Mouse (Mus musculus): Measurements from ENCODE around the gene Alyref2. TPM values are rescaled to one million over a fixed set of nuclear protein-coding genes. Genes with fewer than 3 reads are reported as not detected.

Gene Alyref2
- polyA plus RNA-seq (2015; fragmentation: Nextera tagmentation; extraction: Ambion mirVana) = 14.7 and 14.9 TPM in 2 replicates

- H3K4me1 ChIP-seq = peaks cover 7% of the 10 kb centered on the region; the same call in 1 of the 2 replicates
- H3K4me3 ChIP-seq = peak within 1 kb of the TSS; percentile 57
- under 1% methylated on average over 19 of the region's 19 CpGs for WGBS
- H3K4me2 ChIP-seq = peak within 1 kb of the TSS; percentile 65
- no peaks in the 10 kb centered on the region for H3K36me3 ChIP-seq
- peak within 1 kb of the TSS; percentile 78 for H3K9ac ChIP-seq
- no peaks in the 10 kb centered on the region for H3K9me3 ChIP-seq
- H3K27me3 ChIP-seq = no peaks in the 10 kb centered on the region
- ATAC-seq (ENCODE audit: insufficient number of reproducible peaks, insufficient read depth, low FRiP score, low TSS enrichment, low read depth) = peak; percentile 81
- peak within 1 kb of the TSS; percentile 97 for H3K27ac ChIP-seq
These were observed at the start of gene Alyref2 for GRCm38 (mm10) chr1:171503250-171503591. Alyref2 (plus strand) TSS chr1:171503478.

GRCm38 (mm10) chr1:171454926-171455325 is 48.4 kb upstream of the Alyref2 start:
- Histone ChIP-seq H3K4me1 (peaks cover 5% of the 10 kb centered on the region), H3K9me3 (no peaks in the 10 kb centered on the region), H3K4me2 (no peak overlapping the region), H3K4me3 (no peak overlapping the region), H3K36me3 (no peaks in the 10 kb centered on the region), H3K27ac (no peak overlapping the region), H3K27me3 (no peaks in the 10 kb centered on the region), H3K9ac (no peak overlapping the region)
- ATAC-seq (ENCODE audit: insufficient number of reproducible peaks, insufficient read depth, low FRiP score, low TSS enrichment, low read depth) = no peak
- WGBS = 87% methylated on average over 6 of the region's 6 CpGs

- Histone ChIP-seq H3K9me3 (no peaks in the 10 kb centered on the region), H3K36me3 (peaks cover 6% of the 10 kb centered on the region), H3K4me3 (no peak overlapping the region), H3K27ac (no peak overlapping the region), H3K27me3 (no peaks in the 10 kb centered on the region), H3K4me1 (peaks cover 10% of the 10 kb centered on the region), H3K9ac (no peak overlapping the region), H3K4me2 (no peak overlapping the region)
- ATAC-seq (ENCODE audit: insufficient number of reproducible peaks, insufficient read depth, low FRiP score, low TSS enrichment, low read depth) = no peak
- 85% methylated on average over 1 of the region's 1 CpGs for WGBS
These were observed 45.7 kb upstream of the Alyref2 start for GRCm38 (mm10) chr1:171457568-171457967.

GRCm38 (mm10) chr1:171459791-171460190 is 43.5 kb upstream of the Alyref2 start:
- Histone ChIP-seq H3K27me3 (no peaks in the 10 kb centered on the region), H3K9me3 (no peaks in the 10 kb centered on the region), H3K36me3 (peaks cover 13% of the 10 kb centered on the region), H3K4me2 (no peak overlapping the region), H3K4me1 (peaks cover 10% of the 10 kb centered on the region), H3K9ac (no peak overlapping the region), H3K4me3 (no peak overlapping the region), H3K27ac (no peak overlapping the region)
- 42% methylated on average over 5 of the region's 5 CpGs for WGBS
- no peak for ATAC-seq (ENCODE audit: insufficient number of reproducible peaks, insufficient read depth, low FRiP score, low TSS enrichment, low read depth)

- Histone ChIP-seq H3K9me3 (no peaks in the 10 kb centered on the region), H3K36me3 (peaks cover 13% of the 10 kb centered on the region), H3K4me1 (peaks cover 10% of the 10 kb centered on the region), H3K4me3 (no peak overlapping the region), H3K27ac (no peak overlapping the region), H3K4me2 (no peak overlapping the region), H3K27me3 (no peaks in the 10 kb centered on the region), H3K9ac (no peak overlapping the region)
- ATAC-seq (ENCODE audit: insufficient number of reproducible peaks, insufficient read depth, low FRiP score, low TSS enrichment, low read depth) = no peak
- 89% methylated on average over 22 of the region's 22 CpGs for WGBS
These were observed 42.5 kb upstream of the Alyref2 start for GRCm38 (mm10) chr1:171460551-171461503.

- Histone ChIP-seq H3K9ac (no peak overlapping the region), H3K9me3 (no peaks in the 10 kb centered on the region), H3K4me1 (peaks cover 10% of the 10 kb centered on the region), H3K27me3 (no peaks in the 10 kb centered on the region), H3K4me3 (no peak overlapping the region), H3K36me3 (peaks cover 13% of the 10 kb centered on the region), H3K4me2 (no peak overlapping the region), H3K27ac (no peak overlapping the region)
- ATAC-seq (ENCODE audit: insufficient number of reproducible peaks, insufficient read depth, low FRiP score, low TSS enrichment, low read depth) = no peak
- WGBS = 94% methylated on average over 3 of the region's 3 CpGs
These were observed 40.1 kb upstream of the Alyref2 start for GRCm38 (mm10) chr1:171463133-171463532.

- Histone ChIP-seq H3K27ac (no peak overlapping the region), H3K4me1 (no peaks in the 10 kb centered on the region), H3K9ac (no peak overlapping the region), H3K9me3 (no peaks in the 10 kb centered on the region), H3K4me3 (no peak overlapping the region), H3K27me3 (no peaks in the 10 kb centered on the region), H3K36me3 (peaks cover 13% of the 10 kb centered on the region), H3K4me2 (no peak overlapping the region)
- 88% methylated on average over 5 of the region's 5 CpGs for WGBS
- no peak for ATAC-seq (ENCODE audit: insufficient number of reproducible peaks, insufficient read depth, low FRiP score, low TSS enrichment, low read depth)
These were observed 37.4 kb upstream of the Alyref2 start for GRCm38 (mm10) chr1:171465749-171466412.

GRCm38 (mm10) chr1:171466565-171466964 is 36.7 kb upstream of the Alyref2 start:
- ATAC-seq (ENCODE audit: insufficient number of reproducible peaks, insufficient read depth, low FRiP score, low TSS enrichment, low read depth) = no peak
- Histone ChIP-seq H3K9ac (no peak overlapping the region), H3K27me3 (no peaks in the 10 kb centered on the region), H3K9me3 (no peaks in the 10 kb centered on the region), H3K27ac (no peak overlapping the region), H3K36me3 (peaks cover 12% of the 10 kb centered on the region), H3K4me3 (no peak overlapping the region), H3K4me2 (no peak overlapping the region), H3K4me1 (no peaks in the 10 kb centered on the region)
- 82% methylated on average over 4 of the region's 4 CpGs for WGBS

- no peak overlapping the region for H3K4me3 ChIP-seq
- H3K4me2 ChIP-seq = no peak overlapping the region
- no peak overlapping the region for H3K27ac ChIP-seq
- no peaks in the 10 kb centered on the region for H3K9me3 ChIP-seq
- no peak overlapping the region for H3K9ac ChIP-seq
- WGBS = 87% methylated on average over 3 of the region's 3 CpGs
- H3K36me3 ChIP-seq = no peaks in the 10 kb centered on the region
- H3K4me1 ChIP-seq = no peaks in the 10 kb centered on the region
- H3K27me3 ChIP-seq = no peaks in the 10 kb centered on the region
- no peak for ATAC-seq (ENCODE audit: insufficient number of reproducible peaks, insufficient read depth, low FRiP score, low TSS enrichment, low read depth)
These were observed 33.6 kb upstream of the Alyref2 start for GRCm38 (mm10) chr1:171469678-171470077.

GRCm38 (mm10) chr1:171470371-171470871 is 32.9 kb upstream of the Alyref2 start:
- WGBS = 30% methylated on average over 7 of the region's 7 CpGs
- H3K27ac ChIP-seq = no peak overlapping the region
- H3K9ac ChIP-seq = no peak overlapping the region
- no peak overlapping the region for H3K4me2 ChIP-seq
- no peaks in the 10 kb centered on the region for H3K36me3 ChIP-seq
- no peak overlapping the region for H3K4me3 ChIP-seq
- no peaks in the 10 kb centered on the region for H3K4me1 ChIP-seq
- no peak for ATAC-seq (ENCODE audit: insufficient number of reproducible peaks, insufficient read depth, low FRiP score, low TSS enrichment, low read depth)
- no peaks in the 10 kb centered on the region for H3K9me3 ChIP-seq
- H3K27me3 ChIP-seq = no peaks in the 10 kb centered on the region

- no peak overlapping the region for H3K9ac ChIP-seq
- no peak overlapping the region for H3K27ac ChIP-seq
- H3K36me3 ChIP-seq = no peaks in the 10 kb centered on the region
- no peaks in the 10 kb centered on the region for H3K4me1 ChIP-seq
- no peaks in the 10 kb centered on the region for H3K27me3 ChIP-seq
- H3K9me3 ChIP-seq = no peaks in the 10 kb centered on the region
- H3K4me2 ChIP-seq = no peak overlapping the region
- no peak for ATAC-seq (ENCODE audit: insufficient number of reproducible peaks, insufficient read depth, low FRiP score, low TSS enrichment, low read depth)
- no peak overlapping the region for H3K4me3 ChIP-seq
- 90% methylated on average over 5 of the region's 5 CpGs for WGBS
These were observed 32.4 kb upstream of the Alyref2 start for GRCm38 (mm10) chr1:171470896-171471295.

All from embryonic facial prominence, embryonic 13.5 days (tissue).